Mouse (Mus musculus): ENCODE measurements around the gene Serbp1. TPM values are rescaled to one million over a fixed set of nuclear protein-coding genes. Genes with fewer than 3 reads are reported as not detected.

Gene Serbp1
- polyA plus RNA-seq (2015; fragmentation: Nextera tagmentation; extraction: Ambion mirVana), result 392 and 427 TPM in 2 replicates

DNA sequence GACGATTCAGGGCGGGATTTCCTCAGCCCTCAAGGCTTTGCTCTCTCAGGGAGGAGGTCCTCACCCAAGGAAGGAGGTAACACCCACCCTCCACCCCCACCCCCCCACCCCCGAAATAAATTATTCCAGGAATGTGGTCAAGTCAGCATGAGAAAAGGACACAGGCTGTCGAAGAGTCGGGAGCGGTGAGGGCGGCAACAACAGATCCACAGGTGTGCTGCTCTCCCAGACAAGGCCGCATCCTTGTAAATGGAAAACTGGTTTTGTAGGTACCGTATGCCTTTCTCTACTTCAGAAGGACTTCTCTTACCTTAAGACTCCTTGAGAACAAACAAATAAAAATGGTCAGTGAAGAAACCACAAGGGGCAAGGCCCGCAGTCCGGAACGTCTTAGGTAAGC, at the start of gene Serbp1:
Gene Serbp1 (plus strand): TSS at position 200 of the 400 bp plus-strand sequence.
- no peaks in the 10 kb centered on the region for H3K36me3 ChIP-seq
- no peaks in the 10 kb centered on the region for H3K4me1 ChIP-seq (replicated peaks)
- 31% methylated on average over 12 of the region's 12 CpGs for WGBS
- no peak for ATAC-seq
- H3K9me3 ChIP-seq, result no peaks in the 10 kb centered on the region
- H3K27me3 ChIP-seq (replicated peaks), result no peaks in the 10 kb centered on the region
- no peak within 1 kb of the TSS for H3K4me3 ChIP-seq (replicated peaks)
- H3K27ac ChIP-seq, result no peak within 1 kb of the TSS
- H3K9ac ChIP-seq, result no peak within 1 kb of the TSS
- no peak within 1 kb of the TSS for H3K4me2 ChIP-seq (replicated peaks)

DNA sequence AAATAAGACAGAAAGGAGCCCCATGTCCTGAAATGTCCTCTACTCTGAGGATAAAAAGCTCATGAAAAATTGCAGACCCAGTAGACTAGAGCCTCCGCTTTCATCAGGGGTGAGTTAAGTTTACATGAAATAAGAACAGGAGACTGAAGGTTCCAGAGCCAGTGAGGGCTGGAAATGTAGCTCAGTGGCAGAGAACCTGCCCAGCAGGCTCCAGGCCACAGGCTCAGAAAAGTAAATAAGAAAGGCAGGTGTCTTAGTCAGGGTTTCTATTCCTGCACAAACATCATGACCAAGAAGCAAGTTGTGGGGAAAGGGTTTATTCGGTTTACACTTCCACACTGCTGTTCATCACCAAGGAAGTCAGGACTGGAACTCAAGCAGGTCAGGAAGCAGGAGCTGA, 44.4 kb upstream of the Serbp1 start:
- Histone ChIP-seq H3K9me3 (no peaks in the 10 kb centered on the region), H3K4me2 (replicated peaks) (no peak overlapping the region), H3K27ac (no peak overlapping the region), H3K27me3 (replicated peaks) (no peaks in the 10 kb centered on the region), H3K9ac (no peak overlapping the region), H3K4me3 (replicated peaks) (no peak overlapping the region), H3K36me3 (no peaks in the 10 kb centered on the region), H3K4me1 (replicated peaks) (0 out of 2 replicates have a peak, but pooled peaks cover 4% of the 10 kb centered on the region)
- WGBS, result 47% methylated on average over 2 of the region's 2 CpGs
- no peak for ATAC-seq

DNA sequence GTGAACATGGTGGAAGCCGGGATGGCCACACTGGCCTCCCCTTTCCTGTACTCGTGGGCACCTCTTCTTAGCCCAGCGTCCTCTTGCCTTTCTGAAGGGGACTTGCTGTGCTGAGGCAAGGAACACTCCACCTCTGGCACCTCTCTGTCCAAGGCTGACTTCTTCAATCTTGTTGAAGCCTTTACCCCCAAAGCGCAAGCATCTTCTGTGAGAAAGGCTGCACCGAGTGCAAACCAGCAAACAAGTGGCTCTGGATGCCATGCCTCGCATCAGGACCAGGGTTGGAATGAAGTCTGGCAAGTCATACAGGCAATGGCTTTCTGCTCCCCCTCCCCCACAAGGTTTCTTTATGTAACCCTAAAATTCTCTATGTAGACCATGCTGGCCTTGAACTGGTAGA, 43.4 kb upstream of the Serbp1 start:
- Histone ChIP-seq H3K27ac (no peak overlapping the region), H3K9me3 (no peaks in the 10 kb centered on the region), H3K36me3 (no peaks in the 10 kb centered on the region), H3K4me2 (replicated peaks) (no peak overlapping the region), H3K9ac (no peak overlapping the region), H3K4me1 (replicated peaks) (0 out of 2 replicates have a peak, but pooled peaks cover 4% of the 10 kb centered on the region), H3K4me3 (replicated peaks) (no peak overlapping the region), H3K27me3 (replicated peaks) (no peaks in the 10 kb centered on the region)
- ATAC-seq, result no peak
- WGBS, result 80% methylated on average over 6 of the region's 6 CpGs

DNA sequence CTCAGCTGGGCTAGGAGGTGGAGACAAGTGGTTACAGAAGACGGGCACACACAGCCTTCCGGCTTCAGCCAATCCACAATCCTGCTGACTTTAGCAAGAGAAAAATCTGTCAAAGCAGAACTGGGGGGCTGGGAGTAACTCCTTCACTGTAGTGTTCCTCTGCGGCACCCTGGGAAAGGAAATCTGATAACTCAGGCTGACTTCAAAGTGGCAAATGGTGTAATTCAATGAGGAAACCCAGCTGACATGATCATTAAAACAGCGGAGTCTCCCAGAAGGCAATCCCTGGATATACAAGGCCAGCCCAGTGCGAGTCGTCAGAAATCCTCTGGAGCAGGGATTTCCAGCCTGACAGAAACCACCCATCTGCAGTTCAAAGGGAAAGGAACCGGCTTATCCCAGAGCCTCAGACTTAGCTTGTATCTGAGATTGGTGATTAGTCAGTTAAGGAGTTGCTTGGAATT, 42.8 kb upstream of the Serbp1 start:
- H3K4me2 ChIP-seq (replicated peaks), result no peak overlapping the region
- no peak overlapping the region for H3K9ac ChIP-seq
- peak; percentile 47 for ATAC-seq
- H3K4me3 ChIP-seq (replicated peaks), result no peak overlapping the region
- no peaks in the 10 kb centered on the region for H3K27me3 ChIP-seq (replicated peaks)
- WGBS, result 10% methylated on average over 7 of the region's 7 CpGs
- no peak overlapping the region for H3K27ac ChIP-seq
- H3K36me3 ChIP-seq, result no peaks in the 10 kb centered on the region
- H3K9me3 ChIP-seq, result no peaks in the 10 kb centered on the region
- 0 out of 2 replicates have a peak, but pooled peaks cover 4% of the 10 kb centered on the region for H3K4me1 ChIP-seq (replicated peaks)

DNA sequence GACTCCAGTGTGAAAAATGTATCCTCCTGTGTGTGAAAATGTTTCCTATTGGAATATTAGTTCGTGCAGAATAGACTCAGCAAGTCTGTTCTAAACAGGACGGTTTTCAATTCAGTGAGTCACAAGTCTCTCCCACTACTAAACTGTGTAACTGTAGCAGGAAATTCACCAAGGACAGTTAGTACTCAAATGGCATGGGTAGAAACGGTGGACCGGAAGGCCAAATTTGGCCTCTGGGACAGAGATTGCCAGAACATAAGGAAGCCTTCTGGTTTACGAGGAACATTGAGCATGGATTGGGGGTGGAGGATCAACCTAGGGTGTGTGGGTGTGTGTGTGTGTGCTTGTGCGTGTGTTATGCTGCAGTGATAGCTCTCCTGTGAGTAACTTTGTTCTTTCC, 41.2 kb upstream of the Serbp1 start:
- H3K27ac ChIP-seq, result no peak overlapping the region
- no peak overlapping the region for H3K9ac ChIP-seq
- 89% methylated on average over 6 of the region's 6 CpGs for WGBS
- H3K36me3 ChIP-seq, result no peaks in the 10 kb centered on the region
- H3K27me3 ChIP-seq (replicated peaks), result no peaks in the 10 kb centered on the region
- H3K4me1 ChIP-seq (replicated peaks), result 0 out of 2 replicates have a peak, but pooled peaks cover 4% of the 10 kb centered on the region
- H3K4me2 ChIP-seq (replicated peaks), result no peak overlapping the region
- H3K4me3 ChIP-seq (replicated peaks), result no peak overlapping the region
- no peak for ATAC-seq
- H3K9me3 ChIP-seq, result no peaks in the 10 kb centered on the region

DNA sequence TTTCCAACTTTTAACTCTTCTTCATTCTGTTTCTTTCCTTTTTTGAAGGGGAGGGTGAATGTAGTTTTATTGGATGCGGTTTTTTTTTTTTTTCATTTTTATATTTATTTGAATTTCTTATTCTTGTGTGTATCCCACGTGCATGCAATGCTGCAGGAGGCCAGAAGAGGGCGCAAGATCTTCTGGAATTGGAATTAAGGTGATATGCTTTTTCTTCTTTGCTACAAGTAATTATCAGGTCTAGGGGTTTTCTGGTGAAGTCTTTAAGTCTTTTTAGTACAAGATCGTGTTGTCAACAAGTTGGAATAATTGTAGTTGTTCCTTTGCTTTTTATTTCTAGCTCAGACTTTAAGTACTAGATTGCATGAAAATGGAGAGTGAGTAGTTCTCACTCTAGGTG, 39.9 kb upstream of the Serbp1 start:
- no peak for ATAC-seq
- Histone ChIP-seq H3K9me3 (no peaks in the 10 kb centered on the region), H3K4me1 (replicated peaks) (0 out of 2 replicates have a peak, but pooled peaks cover 4% of the 10 kb centered on the region), H3K4me2 (replicated peaks) (no peak overlapping the region), H3K27ac (no peak overlapping the region), H3K9ac (no peak overlapping the region), H3K36me3 (no peaks in the 10 kb centered on the region), H3K4me3 (replicated peaks) (no peak overlapping the region), H3K27me3 (replicated peaks) (no peaks in the 10 kb centered on the region)
- 30% methylated on average over 4 of the region's 4 CpGs for WGBS

DNA sequence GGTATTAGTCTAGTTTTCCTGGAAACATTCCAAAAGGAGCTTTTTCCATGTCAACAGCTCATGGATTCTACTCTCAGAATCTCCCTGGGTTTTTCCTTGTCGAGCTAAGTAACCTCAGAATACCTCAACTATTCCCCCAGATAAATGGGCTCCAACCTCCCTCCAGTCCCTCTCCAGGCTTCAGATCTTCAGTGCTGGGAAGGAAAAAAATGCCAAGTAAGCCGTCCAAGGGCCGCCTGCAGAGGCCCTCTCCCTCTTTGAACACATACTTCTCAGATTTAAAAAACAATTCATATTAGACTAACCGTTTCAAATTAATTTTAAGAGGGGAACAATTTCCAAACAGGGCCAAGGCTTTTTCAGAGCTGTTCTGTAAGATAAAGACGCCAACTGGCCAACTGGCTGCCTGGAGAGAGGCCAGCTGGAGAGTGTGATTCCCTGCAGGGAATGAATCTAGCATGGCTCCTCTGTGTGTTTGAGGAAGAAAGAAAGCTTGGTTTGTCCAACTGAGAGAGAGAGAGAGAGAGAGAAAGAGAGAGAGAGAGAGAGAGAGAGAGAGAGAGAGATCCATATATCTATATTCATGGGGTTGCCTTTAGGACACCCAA, 37.2 kb upstream of the Serbp1 start:
- H3K4me2 ChIP-seq (replicated peaks), result no peak overlapping the region
- H3K27ac ChIP-seq, result no peak overlapping the region
- H3K9ac ChIP-seq, result no peak overlapping the region
- no peaks in the 10 kb centered on the region for H3K36me3 ChIP-seq
- no peaks in the 10 kb centered on the region for H3K9me3 ChIP-seq
- H3K4me1 ChIP-seq (replicated peaks), result no peaks in the 10 kb centered on the region
- H3K4me3 ChIP-seq (replicated peaks), result no peak overlapping the region
- no peaks in the 10 kb centered on the region for H3K27me3 ChIP-seq (replicated peaks)
- 54% methylated on average over 5 of the region's 5 CpGs for WGBS
- ATAC-seq, result no peak

DNA sequence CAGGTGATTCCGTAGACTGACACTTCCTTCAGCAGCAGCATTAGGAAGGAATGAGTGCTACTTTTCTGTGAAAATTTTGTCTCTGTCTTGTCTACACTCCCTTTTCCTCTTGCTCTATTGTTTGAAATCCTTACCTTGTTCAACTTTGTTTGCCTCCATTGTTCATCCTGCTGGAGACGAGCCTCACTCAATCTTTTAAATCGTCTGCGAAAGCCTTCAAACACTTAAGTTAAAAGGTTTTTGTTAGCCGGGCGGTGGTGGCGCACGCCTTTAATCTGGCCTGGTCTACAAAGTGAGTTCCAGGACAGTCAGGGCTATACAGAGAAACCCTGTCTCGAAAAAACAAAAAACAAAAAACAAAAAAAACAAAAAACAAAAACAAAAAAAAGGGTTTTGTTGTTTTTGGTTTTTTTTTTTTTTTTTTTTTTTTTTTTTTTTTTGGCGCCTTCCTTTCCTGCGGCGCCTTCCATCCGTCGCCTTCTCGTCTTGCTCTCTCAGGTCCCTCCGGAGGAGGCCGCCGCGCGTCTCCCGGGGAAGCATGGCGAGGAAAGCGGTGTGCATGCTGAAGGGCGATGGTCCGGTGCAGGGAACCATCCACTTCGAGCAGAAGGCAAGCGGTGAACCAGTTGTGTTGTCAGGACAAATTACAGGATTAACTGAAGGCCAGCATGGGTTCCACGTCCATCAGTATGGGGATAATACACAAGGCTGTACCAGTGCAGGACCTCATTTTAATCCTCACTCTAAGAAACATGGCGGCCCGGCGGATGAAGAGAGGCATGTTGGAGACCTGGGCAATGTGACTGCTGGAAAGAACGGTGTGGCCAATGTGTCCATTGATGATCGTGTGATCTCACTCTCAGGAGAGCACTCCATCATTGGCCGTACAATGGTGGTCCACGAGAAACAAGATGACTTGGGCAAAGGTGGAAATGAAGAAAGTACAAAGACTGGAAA, 32.6 kb upstream of the Serbp1 start:
- Histone ChIP-seq H3K4me3 (replicated peaks) (no peak overlapping the region), H3K36me3 (no peaks in the 10 kb centered on the region), H3K9me3 (no peaks in the 10 kb centered on the region), H3K4me1 (replicated peaks) (no peaks in the 10 kb centered on the region), H3K27ac (no peak overlapping the region), H3K4me2 (replicated peaks) (no peak overlapping the region), H3K27me3 (replicated peaks) (no peaks in the 10 kb centered on the region), H3K9ac (no peak overlapping the region)
- whole genome bisulfite sequencing, result 77% methylated on average over 35 of the region's 35 CpGs
- ATAC-seq, result no peak

DNA sequence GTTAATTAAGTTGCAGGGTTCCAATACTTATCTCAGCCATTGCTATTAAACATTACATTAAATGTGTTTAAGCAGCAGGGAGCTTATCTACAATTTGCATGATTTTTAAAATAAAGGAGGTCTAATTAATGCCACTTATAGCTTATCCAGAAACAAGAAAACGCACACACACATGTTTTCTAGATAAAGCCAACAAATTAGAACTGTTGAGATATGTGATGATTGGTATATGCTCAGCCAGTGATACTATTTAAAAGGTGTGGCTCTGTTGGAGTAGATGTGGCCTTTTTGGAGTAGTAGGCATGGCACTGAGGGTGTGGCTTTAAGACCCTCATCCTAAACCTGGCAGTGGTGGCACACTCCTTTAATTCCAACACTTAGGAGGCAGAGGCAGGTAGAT, 25.6 kb upstream of the Serbp1 start:
- no peaks in the 10 kb centered on the region for H3K27me3 ChIP-seq (replicated peaks)
- H3K9me3 ChIP-seq, result no peaks in the 10 kb centered on the region
- H3K4me2 ChIP-seq (replicated peaks), result no peak overlapping the region
- no peak overlapping the region for H3K27ac ChIP-seq
- H3K9ac ChIP-seq, result no peak overlapping the region
- 85% methylated on average over 1 of the region's 1 CpGs for WGBS
- no peaks in the 10 kb centered on the region for H3K36me3 ChIP-seq
- no peak for ATAC-seq
- no peak overlapping the region for H3K4me3 ChIP-seq (replicated peaks)
- no peaks in the 10 kb centered on the region for H3K4me1 ChIP-seq (replicated peaks)

DNA sequence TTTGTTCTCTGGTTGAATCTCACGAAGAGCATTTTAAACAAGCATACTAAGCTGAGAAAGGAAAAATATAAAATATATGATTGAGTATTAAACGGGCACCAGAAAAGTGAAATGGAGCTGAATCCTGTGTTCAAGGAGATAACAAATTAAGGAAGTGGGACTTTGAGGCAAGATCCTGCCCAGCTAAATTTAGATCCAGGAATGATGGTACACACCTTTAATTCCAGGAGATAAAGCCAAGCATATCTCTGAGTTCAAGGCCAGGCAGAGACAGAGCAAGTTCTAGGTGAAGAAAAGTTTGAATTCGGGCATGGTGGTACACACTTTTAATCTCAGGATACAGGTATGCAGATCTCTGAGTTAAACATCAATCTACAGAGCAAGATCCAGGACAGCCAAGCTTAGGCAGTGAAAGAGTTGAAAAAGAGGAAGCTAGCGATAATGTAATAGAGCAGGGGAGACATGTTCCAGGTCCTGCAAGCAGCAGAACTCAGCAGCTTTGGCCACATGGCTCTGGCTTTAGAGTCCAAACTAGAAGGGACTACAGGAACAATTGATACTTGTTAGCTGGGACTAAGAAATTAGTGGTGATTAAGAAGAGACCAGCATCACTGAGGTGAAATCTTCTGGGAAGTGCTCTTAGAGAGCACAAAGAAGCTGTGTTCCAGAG, 24.4 kb upstream of the Serbp1 start:
- Histone ChIP-seq H3K9me3 (no peaks in the 10 kb centered on the region), H3K4me2 (replicated peaks) (no peak overlapping the region), H3K27ac (no peak overlapping the region), H3K4me1 (replicated peaks) (no peaks in the 10 kb centered on the region), H3K4me3 (replicated peaks) (no peak overlapping the region), H3K9ac (no peak overlapping the region), H3K27me3 (replicated peaks) (no peaks in the 10 kb centered on the region), H3K36me3 (no peaks in the 10 kb centered on the region)
- WGBS, result 81% methylated on average over 4 of the region's 4 CpGs
- ATAC-seq, result no peak

DNA sequence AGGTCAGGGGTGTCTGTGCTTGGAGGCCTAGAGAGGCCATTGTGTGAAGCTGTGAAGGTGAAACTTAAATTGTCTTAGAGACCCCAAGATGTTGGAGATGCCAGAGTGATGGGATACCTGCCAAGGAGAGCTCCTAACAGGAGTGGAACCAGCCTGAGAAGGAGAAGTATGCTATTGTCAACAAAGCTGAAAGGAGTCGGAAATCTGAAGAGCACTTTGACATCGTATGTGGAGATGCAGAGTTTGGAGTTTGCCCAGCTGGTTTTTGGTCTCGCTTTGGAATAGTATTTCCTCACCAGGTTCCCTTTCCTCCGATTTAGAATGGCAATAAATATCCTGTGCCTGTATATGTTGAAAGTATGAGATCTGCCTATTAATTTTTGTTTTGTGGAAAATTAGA, 20.6 kb upstream of the Serbp1 start:
- H3K9ac ChIP-seq, result no peak overlapping the region
- no peak overlapping the region for H3K4me2 ChIP-seq (replicated peaks)
- no peaks in the 10 kb centered on the region for H3K9me3 ChIP-seq
- no peaks in the 10 kb centered on the region for H3K36me3 ChIP-seq
- H3K27me3 ChIP-seq (replicated peaks), result no peaks in the 10 kb centered on the region
- ATAC-seq, result no peak
- H3K4me3 ChIP-seq (replicated peaks), result no peak overlapping the region
- H3K4me1 ChIP-seq (replicated peaks), result no peaks in the 10 kb centered on the region
- 71% methylated on average over 4 of the region's 4 CpGs for WGBS
- no peak overlapping the region for H3K27ac ChIP-seq

DNA sequence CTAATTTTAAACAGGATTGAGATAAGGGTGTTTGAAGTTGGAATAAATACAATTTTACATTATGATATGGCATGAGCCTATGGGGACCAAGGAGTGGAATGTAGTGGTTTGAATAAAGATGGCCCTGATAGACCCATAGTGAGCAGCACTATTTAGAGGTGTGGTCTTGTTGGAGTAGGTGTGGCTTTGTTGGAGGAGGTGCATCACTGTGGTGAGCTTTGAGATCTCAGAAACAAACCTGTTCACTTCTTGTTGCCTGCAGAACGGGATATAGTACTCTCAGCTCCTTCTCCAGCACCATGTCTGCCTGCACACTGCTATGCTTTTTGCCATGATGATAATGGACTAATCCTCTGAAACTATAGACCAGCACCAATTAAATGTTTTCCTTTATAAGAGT, 20.1 kb upstream of the Serbp1 start:
- Histone ChIP-seq H3K36me3 (no peaks in the 10 kb centered on the region), H3K4me1 (replicated peaks) (no peaks in the 10 kb centered on the region), H3K27me3 (replicated peaks) (no peaks in the 10 kb centered on the region), H3K27ac (no peak overlapping the region), H3K4me3 (replicated peaks) (no peak overlapping the region), H3K9me3 (no peaks in the 10 kb centered on the region), H3K4me2 (replicated peaks) (no peak overlapping the region), H3K9ac (no peak overlapping the region)
- 92% methylated on average over 1 of the region's 1 CpGs for WGBS
- ATAC-seq, result no peak

Data from intestine, embryonic 15.5 days (tissue).